Mouse (Mus musculus): ENCODE measurements around the gene Pcdh8. TPM values are rescaled to one million over a fixed set of nuclear protein-coding genes. Genes with fewer than 3 reads are reported as not detected.

Gene Pcdh8
- polyA plus RNA-seq, 1 experiment from 2014 or later = 13.7 TPM

GRCm38 (mm10) chr14:79737642-79738379 lies 33.3 kb downstream of the Pcdh8 start:
- DNase-seq (ENCODE audit: low spot score) = no peak
- Histone ChIP-seq H3K9me3 (ENCODE audit: control insufficient read depth, low read length) (no peaks in the 10 kb centered on the region), H3K36me3 (ENCODE audit: control insufficient read depth, insufficient read depth, low read length) (no peaks in the 10 kb centered on the region), H3K27ac (ENCODE audit: low read depth, low read length) (no peak overlapping the region), H3K27me3 (ENCODE audit: control insufficient read depth, insufficient read depth, low read length) (no peaks in the 10 kb centered on the region), H3K4me3 (ENCODE audit: low read depth, low read length) (no peak overlapping the region), H3K4me2 (ENCODE audit: low read depth, low read length, severe bottlenecking) (no peak overlapping the region), H3K4me1 (replicated peaks; ENCODE audit: control insufficient read depth, insufficient read depth, low read length) (no peaks in the 10 kb centered on the region), H3K9ac (ENCODE audit: low read length) (no peak overlapping the region)
- WGBS = 66% methylated on average over 9 of the region's 9 CpGs
- ATAC-seq (replicated peaks; ENCODE audit: low FRiP score) = peak; percentile 33; the same call in 1 of the 2 replicates

GRCm38 (mm10) chr14:79736781-79737180 lies 34.3 kb downstream of the Pcdh8 start:
- Histone ChIP-seq H3K4me3 (ENCODE audit: low read depth, low read length) (no peak overlapping the region), H3K9ac (ENCODE audit: low read length) (no peak overlapping the region), H3K9me3 (ENCODE audit: control insufficient read depth, low read length) (no peaks in the 10 kb centered on the region), H3K4me1 (replicated peaks; ENCODE audit: control insufficient read depth, insufficient read depth, low read length) (no peaks in the 10 kb centered on the region), H3K27me3 (ENCODE audit: control insufficient read depth, insufficient read depth, low read length) (no peaks in the 10 kb centered on the region), H3K4me2 (ENCODE audit: low read depth, low read length, severe bottlenecking) (no peak overlapping the region), H3K36me3 (ENCODE audit: control insufficient read depth, insufficient read depth, low read length) (no peaks in the 10 kb centered on the region), H3K27ac (ENCODE audit: low read depth, low read length) (no peak overlapping the region)
- no peak for DNase-seq (ENCODE audit: low spot score)
- 67% methylated on average over 6 of the region's 6 CpGs for WGBS
- ATAC-seq (replicated peaks; ENCODE audit: low FRiP score) = no peak

- DNase-seq (ENCODE audit: low spot score) = no peak
- Histone ChIP-seq H3K9me3 (ENCODE audit: control insufficient read depth, low read length) (no peaks in the 10 kb centered on the region), H3K36me3 (ENCODE audit: control insufficient read depth, insufficient read depth, low read length) (no peaks in the 10 kb centered on the region), H3K27ac (ENCODE audit: low read depth, low read length) (no peak overlapping the region), H3K9ac (ENCODE audit: low read length) (no peak overlapping the region), H3K4me2 (ENCODE audit: low read depth, low read length, severe bottlenecking) (no peak overlapping the region), H3K4me1 (replicated peaks; ENCODE audit: control insufficient read depth, insufficient read depth, low read length) (no peaks in the 10 kb centered on the region), H3K4me3 (ENCODE audit: low read depth, low read length) (no peak overlapping the region), H3K27me3 (ENCODE audit: control insufficient read depth, insufficient read depth, low read length) (no peaks in the 10 kb centered on the region)
- ATAC-seq (replicated peaks; ENCODE audit: low FRiP score) = no peak
- 84% methylated on average over 6 of the region's 6 CpGs for WGBS
Observed at GRCm38 (mm10) chr14:79733501-79733900, 37.6 kb downstream of the Pcdh8 start.

- peaks cover 8% of the 10 kb centered on the region; the same call in 1 of the 2 replicates for H3K4me1 ChIP-seq (replicated peaks; ENCODE audit: control insufficient read depth, insufficient read depth, low read length)
- WGBS = 78% methylated on average over 6 of the region's 6 CpGs
Observed at GRCm38 (mm10) chr14:79728811-79729210, 42.3 kb downstream of the Pcdh8 start.

GRCm38 (mm10) chr14:79724002-79724681 lies 47.0 kb downstream of the Pcdh8 start:
- WGBS = 78% methylated on average over 18 of the region's 18 CpGs
- no peak for DNase-seq (ENCODE audit: low spot score)
- H3K4me1 ChIP-seq (replicated peaks; ENCODE audit: control insufficient read depth, insufficient read depth, low read length) = peaks cover 8% of the 10 kb centered on the region; the same call in 1 of the 2 replicates
- no peaks in the 10 kb centered on the region for H3K9me3 ChIP-seq (ENCODE audit: control insufficient read depth, low read length)
- H3K9ac ChIP-seq (ENCODE audit: low read length) = no peak overlapping the region
- H3K27ac ChIP-seq (ENCODE audit: low read depth, low read length) = peak overlapping the region; percentile 18; the same call in 1 of the 2 replicates
- ATAC-seq (replicated peaks; ENCODE audit: low FRiP score) = peak; percentile 55
- no peaks in the 10 kb centered on the region for H3K27me3 ChIP-seq (ENCODE audit: control insufficient read depth, insufficient read depth, low read length)
- H3K4me2 ChIP-seq (ENCODE audit: low read depth, low read length, severe bottlenecking) = no peak overlapping the region
- no peak overlapping the region for H3K4me3 ChIP-seq (ENCODE audit: low read depth, low read length)
- H3K36me3 ChIP-seq (ENCODE audit: control insufficient read depth, insufficient read depth, low read length) = no peaks in the 10 kb centered on the region

More at GRCm38 (mm10) chr14:79728811-79729210, 42.3 kb downstream of the Pcdh8 start:
- Histone ChIP-seq H3K9me3 (ENCODE audit: control insufficient read depth, low read length) (no peaks in the 10 kb centered on the region), H3K27ac (ENCODE audit: low read depth, low read length) (no peak overlapping the region), H3K4me2 (ENCODE audit: low read depth, low read length, severe bottlenecking) (no peak overlapping the region), H3K4me3 (ENCODE audit: low read depth, low read length) (no peak overlapping the region), H3K27me3 (ENCODE audit: control insufficient read depth, insufficient read depth, low read length) (no peaks in the 10 kb centered on the region), H3K36me3 (ENCODE audit: control insufficient read depth, insufficient read depth, low read length) (no peaks in the 10 kb centered on the region), H3K9ac (ENCODE audit: low read length) (no peak overlapping the region)
- DNase-seq (ENCODE audit: low spot score) = no peak
- no peak for ATAC-seq (replicated peaks; ENCODE audit: low FRiP score)

- no peak overlapping the region for H3K4me2 ChIP-seq (ENCODE audit: low read depth, low read length, severe bottlenecking)
- peaks cover 8% of the 10 kb centered on the region; the same call in 1 of the 2 replicates for H3K4me1 ChIP-seq (replicated peaks; ENCODE audit: control insufficient read depth, insufficient read depth, low read length)
- H3K36me3 ChIP-seq (ENCODE audit: control insufficient read depth, insufficient read depth, low read length) = no peaks in the 10 kb centered on the region
- H3K27me3 ChIP-seq (ENCODE audit: control insufficient read depth, insufficient read depth, low read length) = no peaks in the 10 kb centered on the region
- ATAC-seq (replicated peaks; ENCODE audit: low FRiP score) (no peak), DNase-seq (ENCODE audit: low spot score) (no peak)
- H3K4me3 ChIP-seq (ENCODE audit: low read depth, low read length) = no peak overlapping the region
- WGBS = 64% methylated on average over 7 of the region's 7 CpGs
- H3K27ac ChIP-seq (ENCODE audit: low read depth, low read length) = no peak overlapping the region
- H3K9me3 ChIP-seq (ENCODE audit: control insufficient read depth, low read length) = no peaks in the 10 kb centered on the region
- no peak overlapping the region for H3K9ac ChIP-seq (ENCODE audit: low read length)
Observed at GRCm38 (mm10) chr14:79722228-79722627, 48.9 kb downstream of the Pcdh8 start.

MicroRNAs within 50 kb of the gene (microRNA counts, 519-probe panel; counts per million panel counts)
- 31.2 counts per million for microRNA mmu-miR-759

Small RNA genes lying within 50 kb of the gene (microRNA-seq; reads per million reads assigned to microRNA genes)
- gene Mir759 (ENCODE audit: insufficient number of aligned reads) = not detected

Other genes starting within 250 kb of the Pcdh8 start
- gene Sugt1, start 183.6 kb downstream of the Pcdh8 start, polyA plus RNA-seq (2014; fragmentation: Nextera tagmentation; extraction: Ambion mirVana) = 149 and 150 TPM in 2 replicates
- 3.4 and 4.1 TPM in 2 replicates for gene Cnmd, start 109.1 kb downstream of the Pcdh8 start, polyA plus RNA-seq (2014; fragmentation: Nextera tagmentation; extraction: Ambion mirVana)
- gene Olfm4, start 212.8 kb upstream of the Pcdh8 start, polyA plus RNA-seq (2014; fragmentation: Nextera tagmentation; extraction: Ambion mirVana) = 0.27 and 0.59 TPM in 2 replicates